24 mouse cellular contexts compared by ENCODE assay signal in genomic region chr10:75766856-75767255, GRCm38 (mm10). TPM values are rescaled to one million over a fixed set of nuclear protein-coding genes. Genes with fewer than 3 reads are reported as not detected.
DNase-seq lines count a peak whose midpoint lies in the region; ATAC-seq lines count a peak whose summit lies in the region.
"Had no signal": no experiment of that assay in that cellular context is flagged by ENCODE, and none has a peak within 500 bp of the region (broad histone marks: within the 10 kb centered on the region; RNA-seq: fewer than 3 reads in every experiment).

No protein-coding gene starts in this region.

- H3K27me3 ChIP-seq in kidney, embryonic 15.5 days, result no peaks in the 10 kb centered on the region
- H3K27me3 ChIP-seq in midbrain, embryonic 11.5 days (ENCODE audit: control insufficient read depth, insufficient read depth, low read length), result no peaks in the 10 kb centered on the region
- H3K27me3 ChIP-seq in limb, embryonic 10.5 days (ENCODE audit: low read depth, poor library complexity, severe bottlenecking), result no peaks in the 10 kb centered on the region
- H3K27me3 ChIP-seq: CH12.LX; embryonic facial prominence, embryonic 13.5 days; forebrain, embryonic 12.5 days; Patski had no signal

- peaks cover 14% of the 10 kb centered on the region for H3K4me1 ChIP-seq in kidney, embryonic 15.5 days
- H3K4me1 ChIP-seq in midbrain, embryonic 11.5 days (ENCODE audit: control insufficient read depth, insufficient read depth, low read length), result peaks cover 12% of the 10 kb centered on the region
- H3K4me1 ChIP-seq in limb, embryonic 10.5 days, result peaks cover 14% of the 10 kb centered on the region

- H3K9me3 ChIP-seq in kidney, embryonic 15.5 days (replicated peaks), result no peaks in the 10 kb centered on the region
- no peaks in the 10 kb centered on the region for H3K9me3 ChIP-seq in midbrain, embryonic 11.5 days (ENCODE audit: control insufficient read depth, low read length)
- no peaks in the 10 kb centered on the region for H3K9me3 ChIP-seq in limb, embryonic 10.5 days (replicated peaks)
- H3K9me3 ChIP-seq: embryonic facial prominence, embryonic 13.5 days; forebrain, embryonic 12.5 days; heart, embryonic 15.5 days; hindbrain, embryonic 10.5 days had no signal

- H3K27ac ChIP-seq in kidney, embryonic 15.5 days, result no peak overlapping the region
- H3K27ac ChIP-seq in midbrain, embryonic 11.5 days (ENCODE audit: low read depth, low read length), result no peak overlapping the region
- H3K27ac ChIP-seq in limb, embryonic 10.5 days, result no peak overlapping the region
- H3K27ac ChIP-seq: embryonic facial prominence, embryonic 13.5 days; forebrain, embryonic 12.5 days; heart, adult 2 months; heart, embryonic 15.5 days; hindbrain, embryonic 10.5 days; hindbrain, embryonic 14.5 days had no signal

- 86% methylated on average over 6 of the region's 6 CpGs for WGBS in kidney, embryonic 15.5 days
- 91% methylated on average over 6 of the region's 6 CpGs for WGBS in midbrain, embryonic 11.5 days
- WGBS in limb, embryonic 10.5 days, result 91% methylated on average over 6 of the region's 6 CpGs

- H3K4me3 ChIP-seq in kidney, embryonic 15.5 days (replicated peaks), result no peak overlapping the region
- H3K4me3 ChIP-seq in midbrain, embryonic 11.5 days (ENCODE audit: low read depth, low read length), result no peak overlapping the region
- no peak overlapping the region for H3K4me3 ChIP-seq in limb, embryonic 10.5 days
- H3K4me3 ChIP-seq: embryonic facial prominence, embryonic 13.5 days; forebrain, embryonic 12.5 days; heart, adult 2 months; heart, embryonic 15.5 days; hindbrain, embryonic 10.5 days had no signal

- DNase-seq in kidney, adult 18-20 months, result peak; percentile 51
- DNase-seq in MEL-GATA-1-ER (ENCODE audit: extremely low read depth, low read depth), result peak; percentile 69
- peak; percentile 86 for DNase-seq in kidney, adult 9 months
- peak; percentile 68 to 80 for DNase-seq in kidney, postnatal 36 days
- no peak for DNase-seq in midbrain, embryonic 11.5 days (ENCODE audit: low spot score, missing footprints)
- no peak for DNase-seq in limb, embryonic 10.5 days (ENCODE audit: low spot score)
- DNase-seq: adrenal gland, postnatal 14 days; cerebellum, adult 11-12 months; cerebellum, adult 9-10 months; cerebellum, postnatal 36 days; gastrocnemius, postnatal 10 days; heart, adult 2 months had no signal

- H3K36me3 ChIP-seq in kidney, embryonic 15.5 days, result peaks cover under 1% of the 10 kb centered on the region; the same call in 1 of the 2 replicates
- H3K36me3 ChIP-seq in midbrain, embryonic 11.5 days (ENCODE audit: control insufficient read depth, insufficient read depth, low read length), result no peaks in the 10 kb centered on the region
- peaks cover under 1% of the 10 kb centered on the region; the same call in 1 of the 2 replicates for H3K36me3 ChIP-seq in limb, embryonic 10.5 days
- H3K36me3 ChIP-seq: embryonic facial prominence, embryonic 13.5 days; forebrain, embryonic 12.5 days; heart, embryonic 15.5 days had no signal

- no peak overlapping the region for H3K9ac ChIP-seq in kidney, embryonic 15.5 days
- no peak overlapping the region for H3K9ac ChIP-seq in midbrain, embryonic 11.5 days (ENCODE audit: low read length)
- H3K9ac ChIP-seq: embryonic facial prominence, embryonic 13.5 days; forebrain, embryonic 12.5 days; heart, embryonic 15.5 days; hindbrain, embryonic 14.5 days had no signal

- H3K4me2 ChIP-seq in kidney, embryonic 15.5 days, result no peak overlapping the region
- no peak overlapping the region for H3K4me2 ChIP-seq in midbrain, embryonic 11.5 days
- H3K4me2 ChIP-seq: embryonic facial prominence, embryonic 13.5 days; forebrain, embryonic 12.5 days; heart, embryonic 11.5 days; heart, embryonic 15.5 days; hindbrain, embryonic 14.5 days had no signal

- no peak for ATAC-seq in kidney, embryonic 15.5 days (replicated peaks; ENCODE audit: low FRiP score)
- no peak for ATAC-seq in midbrain, embryonic 11.5 days (ENCODE audit: low FRiP score)
- ATAC-seq: activated CD4-positive, CD25-positive, alpha-beta regulatory T cell, adult 4 months; forebrain, embryonic 16.5 days; Patski had no signal

RNA-seq across cellular contexts. Expression of gene Cabin1, which starts 2.7 kb away (rescaled TPM):
- 35.1 and 37.8 TPM in 2 replicates for polyA plus RNA-seq in kidney, embryonic 15.5 days (2015; fragmentation: Nextera tagmentation; extraction: Ambion mirVana)
- polyA plus RNA-seq in midbrain, embryonic 11.5 days (2014; fragmentation: Nextera tagmentation; extraction: Ambion mirVana), result 28.7 and 31.6 TPM in 2 replicates
- 31.2 and 31.9 TPM in 2 replicates for polyA plus RNA-seq in limb, embryonic 10.5 days (2016; fragmentation: Nextera tagmentation; extraction: Ambion mirVana)

RNA-seq across cellular contexts. Expression of gene Ddt, which starts 6.4 kb away (rescaled TPM):
- 81.8 and 84.2 TPM in 2 replicates for polyA plus RNA-seq in kidney, embryonic 15.5 days (2015; fragmentation: Nextera tagmentation; extraction: Ambion mirVana)
- 89.8 and 94.7 TPM in 2 replicates for polyA plus RNA-seq in midbrain, embryonic 11.5 days (2014; fragmentation: Nextera tagmentation; extraction: Ambion mirVana)
- polyA plus RNA-seq in limb, embryonic 10.5 days (2016; fragmentation: Nextera tagmentation; extraction: Ambion mirVana), result 91.4 and 92.5 TPM in 2 replicates

RNA-seq across cellular contexts. Expression of gene Gm20441, which starts 13.9 kb away (rescaled TPM):
- 0.40 TPM in 1 of 2 replicates, not detected in the other for polyA plus RNA-seq in kidney, embryonic 15.5 days (2015; fragmentation: Nextera tagmentation; extraction: Ambion mirVana)
- not detected in 2 replicates for polyA plus RNA-seq in midbrain, embryonic 11.5 days (2014; fragmentation: Nextera tagmentation; extraction: Ambion mirVana)
- polyA plus RNA-seq in limb, embryonic 10.5 days (2016; fragmentation: Nextera tagmentation; extraction: Ambion mirVana), result not detected in 2 replicates
- polyA plus RNA-seq: activated CD4-positive, CD25-positive, alpha-beta regulatory T cell, adult 4 months; embryonic facial prominence, embryonic 13.5 days; forebrain, embryonic 12.5 days; forebrain, embryonic 16.5 days; frontal cortex, adult 2 months; heart, adult 2 months; heart, embryonic 11.5 days; heart, embryonic 15.5 days; hindbrain, embryonic 10.5 days; hindbrain, embryonic 14.5 days; Patski had no signal

RNA-seq across cellular contexts. Expression of gene Gstt3, which starts 14.4 kb away (rescaled TPM):
- 42.2 and 43.8 TPM in 2 replicates for polyA plus RNA-seq in kidney, embryonic 15.5 days (2015; fragmentation: Nextera tagmentation; extraction: Ambion mirVana)
- 1.0 and 1.2 TPM in 2 replicates for polyA plus RNA-seq in midbrain, embryonic 11.5 days (2014; fragmentation: Nextera tagmentation; extraction: Ambion mirVana)
- 2.7 and 4.2 TPM in 2 replicates for polyA plus RNA-seq in limb, embryonic 10.5 days (2016; fragmentation: Nextera tagmentation; extraction: Ambion mirVana)

RNA-seq across cellular contexts. Expression of gene Gstt1, which starts 31.5 kb away (rescaled TPM):
- 12.6 and 15.8 TPM in 2 replicates for polyA plus RNA-seq in kidney, embryonic 15.5 days (2015; fragmentation: Nextera tagmentation; extraction: Ambion mirVana)
- polyA plus RNA-seq in midbrain, embryonic 11.5 days (2014; fragmentation: Nextera tagmentation; extraction: Ambion mirVana), result 4.9 and 6.1 TPM in 2 replicates
- 1.7 and 3.8 TPM in 2 replicates for polyA plus RNA-seq in limb, embryonic 10.5 days (2016; fragmentation: Nextera tagmentation; extraction: Ambion mirVana)

Comparison
In these comparisons a context has a peak if more than half of its experiments do, and no peak if none do; other contexts are left out.
1. DNase-seq: peak in kidney, adult 18-20 months (single experiment), MEL-GATA-1-ER (single experiment), kidney, adult 9 months (single experiment) and kidney, postnatal 36 days (2 of 2); none in midbrain, embryonic 11.5 days (single experiment) and limb, embryonic 10.5 days (single experiment).